Mouse (Mus musculus) olfactory bulb, adult 2 months (tissue): ENCODE data around the gene Itgad.

Source experiments
- CTCF ChIP-seq: fragments of 200-500 bp; IDR thresholded peaks from 2 replicates; pipeline ENCODE4 v1.5.1; 2012; ENCODE audit warnings: low read depth, mild to moderate bottlenecking, low read length, moderate library complexity; ENCODE audit not compliant: insufficient read depth
- POLR2A ChIP-seq: fragments of 200-500 bp; IDR thresholded peaks from 2 replicates; pipeline ENCODE4 v1.6.1; 2012; ENCODE audit warnings: mild to moderate bottlenecking, low read depth, low read length, moderate library complexity; ENCODE audit not compliant: insufficient read depth

DNA sequence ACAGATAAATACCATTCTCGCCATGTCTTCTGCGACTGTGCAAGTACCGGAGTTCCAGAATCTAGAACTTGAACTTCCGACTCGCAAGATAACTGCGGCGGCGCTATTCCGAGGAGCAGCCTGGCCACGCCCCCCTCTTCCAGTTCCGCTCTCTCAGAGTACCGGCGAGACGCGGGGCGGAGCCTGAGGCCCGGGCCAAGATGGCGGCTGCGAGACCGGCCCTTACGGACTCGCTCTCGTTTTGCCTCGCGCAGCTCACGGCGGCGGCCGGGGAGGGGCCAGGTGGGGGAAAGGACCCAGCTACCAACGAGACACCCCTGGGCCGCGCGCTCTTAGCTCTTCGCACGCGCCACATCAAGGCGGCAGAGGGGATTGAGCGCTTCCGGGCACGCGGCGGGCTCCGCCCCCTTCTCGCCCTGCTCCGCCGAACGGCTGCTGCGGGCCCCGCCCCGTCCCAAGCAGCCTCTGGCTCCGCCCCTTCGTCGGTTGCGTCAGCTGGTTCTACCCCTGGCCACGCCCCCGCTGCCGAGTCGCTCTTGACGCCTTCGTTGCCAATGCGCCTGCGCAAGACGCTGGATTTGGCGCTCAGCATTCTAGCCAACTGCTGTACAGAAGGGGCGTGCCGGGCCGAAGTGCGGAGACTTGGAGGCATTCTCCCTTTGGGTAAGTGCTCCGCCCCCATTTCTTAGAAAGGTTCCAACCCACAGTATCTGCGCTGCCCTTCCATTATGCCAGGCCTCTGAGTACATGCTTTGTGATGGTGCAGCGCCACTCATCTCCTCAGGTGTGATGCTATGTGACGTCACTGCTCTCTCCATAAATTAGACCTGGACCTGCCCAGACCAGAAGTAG is 84.0 kb downstream of the Itgad start, which contains the start of gene 9130023H24Rik:
- TF ChIP-seq CTCF, result no peak
- peak; percentile 70 for TF ChIP-seq POLR2A
